Mouse (Mus musculus) ES-Bruce4 (cell line): Measurements from ENCODE around the gene Hmcn2. TPM values are rescaled to one million over a fixed set of nuclear protein-coding genes. Genes with fewer than 3 reads are reported as not detected.

Experiments
- H3K27ac ChIP-seq: 2 replicates; pipeline ENCODE4 v1.5.1; 2012; ENCODE audit warnings: low read length, inconsistent platforms; ENCODE audit not compliant: insufficient read depth
- H3K27me3 ChIP-seq: 2 replicates; pipeline ENCODE4 v1.6.1; 2012; ENCODE audit warnings: mild to moderate bottlenecking, low read length, inconsistent platforms; ENCODE audit not compliant: control insufficient read depth, poor library complexity, insufficient read depth, severe bottlenecking
- H3K36me3 ChIP-seq: 2 replicates; pipeline ENCODE4 v1.6.1; 2012; ENCODE audit warnings: inconsistent platforms, mild to moderate bottlenecking, low read length, moderate library complexity; ENCODE audit not compliant: control insufficient read depth, poor library complexity, insufficient read depth, severe bottlenecking
- H3K4me1 ChIP-seq: one replicate; pipeline ENCODE4 v1.8.1; 2011; ENCODE audit warnings: low read length; ENCODE audit not compliant: control insufficient read depth, insufficient read depth
- H3K4me3 ChIP-seq: 2 replicates; pipeline ENCODE4 v1.5.1; 2011; ENCODE audit warnings: low read depth, mild to moderate bottlenecking, low read length
- H3K9ac ChIP-seq: 2 replicates; pipeline ENCODE4 v1.6.1; 2012; ENCODE audit warnings: low read depth, mild to moderate bottlenecking, inconsistent platforms; ENCODE audit not compliant: poor library complexity, severe bottlenecking
- H3K9me3 ChIP-seq: replicated peaks from 2 replicates; pipeline ENCODE4 v1.6.1; 2012; ENCODE audit warnings: mild to moderate bottlenecking, low read length, inconsistent platforms; ENCODE audit not compliant: control insufficient read depth, poor library complexity, insufficient read depth, severe bottlenecking
- CTCF ChIP-seq: IDR thresholded peaks from one replicate; pipeline ENCODE4 v1.8.1; 2011; ENCODE audit warnings: low read depth, low read length
- EP300 ChIP-seq: IDR thresholded peaks from 2 replicates; pipeline ENCODE4 v1.6.1; 2011; ENCODE audit warnings: low read depth, low read length; ENCODE audit not compliant: insufficient read depth
- POLR2A ChIP-seq: IDR thresholded peaks from one replicate; pipeline ENCODE4 v1.8.1; 2011; ENCODE audit warnings: low read length; ENCODE audit not compliant: insufficient read depth
- polyA plus RNA-seq: library from polyadenylated mRNA; stranded (reverse); fragments of >200 nt; gene quantifications from 2 replicates; pipeline ENCODE4 v1.2.4, GENCODE M21; 2011; ENCODE audit warnings: low read depth; ENCODE audit not compliant: missing spikeins, insufficient read depth, insufficient read length

Hmcn2 gene
- polyA plus RNA-seq, 1 experiment: 2.9 TPM

DNA sequence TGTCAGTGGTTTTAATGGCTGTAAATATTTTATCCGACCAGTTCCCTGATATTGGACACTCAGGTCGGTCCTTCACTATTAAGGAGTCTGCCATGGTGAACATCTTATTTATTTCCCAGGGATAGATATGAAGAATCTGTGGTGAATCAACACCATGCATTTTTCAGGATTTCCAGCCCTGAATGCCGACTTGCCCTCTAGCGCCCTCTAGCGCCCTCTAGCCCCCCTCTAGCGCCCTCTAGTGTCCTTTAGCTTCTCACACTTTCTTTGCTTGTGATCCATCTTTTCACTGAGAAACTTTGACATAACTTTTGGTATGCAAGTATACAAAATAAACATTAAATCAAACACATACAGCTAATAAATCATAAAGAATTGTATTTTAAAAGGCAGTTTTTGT is 22.8 kb upstream of the Hmcn2 start:
- peaks cover 3% of the 10 kb centered on the region for H3K4me1 ChIP-seq
- H3K27me3 ChIP-seq: no peaks in the 10 kb centered on the region
- H3K4me3 ChIP-seq: no peak overlapping the region
- TF ChIP-seq CTCF: peak; percentile 100
- no peak for TF ChIP-seq EP300
- no peak overlapping the region for H3K9ac ChIP-seq
- H3K27ac ChIP-seq: no peak overlapping the region
- H3K9me3 ChIP-seq: no peaks in the 10 kb centered on the region
- no peaks in the 10 kb centered on the region for H3K36me3 ChIP-seq

DNA sequence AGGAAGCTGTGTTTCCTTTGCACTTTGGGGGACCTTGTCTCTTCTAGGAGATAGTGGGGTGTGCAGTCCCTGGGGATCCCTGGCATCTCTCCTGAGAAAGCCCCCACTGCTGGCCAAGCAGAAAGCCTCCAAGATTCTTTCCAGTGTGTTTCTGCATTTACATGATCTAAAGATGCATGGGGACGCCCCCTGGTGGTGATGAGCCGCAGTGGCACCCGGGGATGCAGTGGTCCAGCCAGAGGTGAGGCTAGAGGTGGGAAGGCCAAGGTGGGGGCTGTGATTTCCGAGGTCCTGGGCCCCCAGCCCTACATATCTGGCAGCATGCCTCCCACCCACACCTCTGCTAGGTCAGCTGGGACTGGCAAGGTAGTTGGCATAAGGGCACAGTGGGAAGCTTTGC is 19.2 kb upstream of the Hmcn2 start:
- no peak overlapping the region for H3K9ac ChIP-seq
- no peak for TF ChIP-seq POLR2A
- peak; percentile 94 for TF ChIP-seq CTCF
- no peak for TF ChIP-seq EP300
- no peaks in the 10 kb centered on the region for H3K9me3 ChIP-seq
- H3K27ac ChIP-seq: no peak overlapping the region
- H3K36me3 ChIP-seq: no peaks in the 10 kb centered on the region
- H3K4me3 ChIP-seq: no peak overlapping the region
- H3K4me1 ChIP-seq: peaks cover 3% of the 10 kb centered on the region
- H3K27me3 ChIP-seq: no peaks in the 10 kb centered on the region

DNA sequence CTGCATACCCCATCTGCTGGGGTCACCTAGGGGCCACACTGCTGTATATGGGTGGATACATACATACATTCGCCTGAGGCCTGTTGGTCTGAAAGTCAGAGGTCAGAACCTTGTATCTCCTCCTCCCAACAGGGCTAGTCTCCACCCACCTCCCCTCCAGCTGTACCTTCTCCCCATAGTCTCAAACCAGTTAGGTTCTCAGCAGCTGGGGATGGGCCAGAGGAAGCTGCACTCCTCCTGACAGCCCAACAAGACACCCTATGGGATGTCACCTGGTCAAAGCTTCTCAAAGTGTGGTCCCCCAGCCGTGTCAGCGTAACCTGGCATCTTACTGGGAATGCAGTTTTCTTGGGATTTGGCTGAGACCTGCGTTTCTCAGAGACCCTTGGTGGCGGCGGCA is 17.8 kb upstream of the Hmcn2 start:
- TF ChIP-seq POLR2A (no peak), EP300 (no peak), CTCF (no peak)
- Histone ChIP-seq H3K27me3 (no peaks in the 10 kb centered on the region), H3K9me3 (no peaks in the 10 kb centered on the region), H3K27ac (no peak overlapping the region), H3K36me3 (no peaks in the 10 kb centered on the region), H3K4me3 (no peak overlapping the region), H3K9ac (no peak overlapping the region), H3K4me1 (peaks cover 3% of the 10 kb centered on the region)

DNA sequence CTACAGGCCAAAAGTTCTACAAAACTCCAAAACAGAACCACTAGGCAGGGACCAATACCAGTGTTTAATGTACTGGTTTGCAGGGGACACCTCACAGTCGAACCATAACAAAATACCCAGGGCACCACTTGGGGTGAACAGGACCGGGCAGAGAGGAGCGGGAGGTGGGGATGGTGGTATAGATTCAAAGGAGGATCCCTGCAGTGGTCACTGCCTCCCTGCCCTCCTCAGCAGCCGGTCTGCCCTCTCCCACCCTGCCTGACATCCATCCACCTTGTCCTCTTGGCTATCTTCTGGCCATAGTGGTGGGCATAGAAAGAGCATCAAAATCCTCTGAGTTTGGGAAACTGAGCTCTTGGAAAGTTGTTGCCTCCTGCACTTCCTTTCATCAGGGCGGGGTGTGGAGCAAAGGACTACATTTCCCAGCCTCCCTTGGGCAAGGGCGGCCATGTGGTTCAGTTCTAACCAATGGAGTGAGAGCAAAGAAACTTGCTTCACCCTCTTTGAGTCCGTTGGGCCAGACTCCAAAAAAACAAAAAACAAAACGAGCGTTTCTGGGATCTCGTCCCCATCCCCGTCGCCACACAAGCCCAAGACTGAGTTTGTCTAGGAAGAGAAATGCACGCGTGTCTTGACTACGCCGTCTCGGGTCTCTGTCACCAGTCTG is 16.5 kb upstream of the Hmcn2 start:
- Histone ChIP-seq H3K9me3 (no peaks in the 10 kb centered on the region), H3K9ac (peak overlapping the region; percentile 37; the same call in 1 of the 2 replicates), H3K36me3 (no peaks in the 10 kb centered on the region), H3K4me1 (peaks cover 3% of the 10 kb centered on the region), H3K27ac (no peak overlapping the region), H3K27me3 (no peaks in the 10 kb centered on the region), H3K4me3 (peak overlapping the region; percentile 71)
- TF ChIP-seq POLR2A (no peak), CTCF (no peak), EP300 (no peak)

DNA sequence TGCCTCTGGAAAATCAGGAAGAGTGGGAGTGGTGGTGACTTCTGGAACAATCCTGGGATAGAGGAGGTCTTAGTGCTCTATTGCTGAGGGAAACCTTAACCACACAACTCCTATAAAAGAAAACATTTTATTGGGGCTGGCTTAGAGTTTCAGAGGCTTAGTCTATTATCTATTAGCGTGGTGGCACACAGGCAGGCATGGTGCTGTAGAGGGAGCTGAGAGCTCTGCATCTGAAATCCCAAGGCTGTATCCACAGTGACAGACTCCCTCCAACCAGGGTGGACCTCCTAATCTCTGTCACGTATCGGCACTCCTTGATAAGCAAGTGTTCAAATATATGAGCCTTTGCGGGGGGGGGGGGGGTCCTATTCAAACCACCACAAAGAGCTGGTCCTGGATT is 15.4 kb upstream of the Hmcn2 start:
- no peak overlapping the region for H3K4me3 ChIP-seq
- no peak overlapping the region for H3K27ac ChIP-seq
- TF ChIP-seq POLR2A: no peak
- TF ChIP-seq EP300: no peak
- no peak for TF ChIP-seq CTCF
- no peaks in the 10 kb centered on the region for H3K36me3 ChIP-seq
- H3K9me3 ChIP-seq: no peaks in the 10 kb centered on the region
- H3K4me1 ChIP-seq: peaks cover 3% of the 10 kb centered on the region
- H3K9ac ChIP-seq: no peak overlapping the region
- H3K27me3 ChIP-seq: no peaks in the 10 kb centered on the region

DNA sequence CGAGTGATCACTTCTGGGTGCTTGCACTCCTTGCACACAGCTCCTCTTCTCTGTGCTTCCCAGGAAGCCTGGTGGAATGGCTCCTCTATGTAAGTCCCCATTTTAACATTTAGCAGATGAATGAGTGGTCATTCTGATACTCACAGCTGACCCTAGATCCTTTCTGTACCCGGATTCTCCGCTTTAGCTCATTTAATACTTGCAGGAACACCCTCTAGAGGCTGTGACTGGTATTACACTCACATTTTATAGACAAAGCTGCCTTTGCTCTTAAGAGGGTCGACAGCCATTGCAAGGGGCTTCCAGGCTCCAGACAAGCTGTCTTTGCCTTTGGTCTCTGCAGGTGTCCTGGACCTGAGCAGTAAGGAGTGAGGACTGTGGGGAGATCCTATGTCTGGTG is 14.9 kb upstream of the Hmcn2 start:
- TF ChIP-seq EP300 (no peak), POLR2A (no peak), CTCF (no peak)
- no peak overlapping the region for H3K27ac ChIP-seq

More for the DNA sequence above, 14.9 kb upstream of the Hmcn2 start:
- Histone ChIP-seq H3K27me3 (no peaks in the 10 kb centered on the region), H3K9me3 (no peaks in the 10 kb centered on the region), H3K4me1 (peaks cover 4% of the 10 kb centered on the region), H3K36me3 (no peaks in the 10 kb centered on the region), H3K9ac (no peak overlapping the region), H3K4me3 (no peak overlapping the region)
